Mouse (Mus musculus) thymus, postnatal 0 days (tissue): ENCODE data around the gene Axdnd1. TPM values are rescaled to one million over a fixed set of nuclear protein-coding genes. Genes with fewer than 3 reads are reported as not detected.
A peak's percentile ranks its signal among the peaks of the same experiment; 100 is the strongest.

Source experiments
- DNase-seq: peaks from one replicate; pipeline ENCODE4 v3.0.0-alpha.2; 2015; ENCODE audit warnings: low spot score
- polyA plus RNA-seq: library from polyadenylated mRNA; unstranded; fragments of >200 nt; fragmentation: Nextera tagmentation; extraction: Ambion mirVana; gene quantifications from 2 replicates; pipeline ENCODE4 v1.2.1, GENCODE M21; 2015

Gene Axdnd1
- polyA plus RNA-seq, result 5.2 and 7.8 TPM in 2 replicates

- peak; percentile 94 for DNase-seq
Measured at GRCm38 (mm10) chr1:156420671-156421297, at the start of gene Axdnd1. Gene Axdnd1 (minus strand): TSS chr1:156421159.

GRCm38 (mm10) chr1:156470557-156470956 is 49.6 kb upstream of the Axdnd1 start:
- no peak for DNase-seq

- no peak for DNase-seq
Measured at GRCm38 (mm10) chr1:156468576-156468975, 47.6 kb upstream of the Axdnd1 start.

- no peak for DNase-seq
Measured at GRCm38 (mm10) chr1:156467655-156468255, 46.8 kb upstream of the Axdnd1 start.

GRCm38 (mm10) chr1:156464963-156465362 is 44.0 kb upstream of the Axdnd1 start:
- DNase-seq, result no peak

- DNase-seq, result no peak
Measured at GRCm38 (mm10) chr1:156463981-156464853, 43.3 kb upstream of the Axdnd1 start.

GRCm38 (mm10) chr1:156462273-156462991 is 41.5 kb upstream of the Axdnd1 start:
- DNase-seq, result peak; percentile 26

GRCm38 (mm10) chr1:156461036-156461435 is 40.1 kb upstream of the Axdnd1 start:
- no peak for DNase-seq

- no peak for DNase-seq
Measured at GRCm38 (mm10) chr1:156460216-156460615, 39.3 kb upstream of the Axdnd1 start.

- DNase-seq, result peak; percentile 26
Measured at GRCm38 (mm10) chr1:156459690-156460089, 38.7 kb upstream of the Axdnd1 start.

- no peak for DNase-seq
Measured at GRCm38 (mm10) chr1:156458391-156459060, 37.6 kb upstream of the Axdnd1 start.

GRCm38 (mm10) chr1:156455005-156455758 is 34.2 kb upstream of the Axdnd1 start:
- no peak for DNase-seq

- DNase-seq, result no peak
Measured at GRCm38 (mm10) chr1:156454384-156454783, 33.4 kb upstream of the Axdnd1 start.

GRCm38 (mm10) chr1:156453876-156454275 is 32.9 kb upstream of the Axdnd1 start:
- no peak for DNase-seq

GRCm38 (mm10) chr1:156450478-156450877 is 29.5 kb upstream of the Axdnd1 start:
- no peak for DNase-seq

GRCm38 (mm10) chr1:156449691-156450090 is 28.7 kb upstream of the Axdnd1 start:
- no peak for DNase-seq

GRCm38 (mm10) chr1:156449089-156449488 is 28.1 kb upstream of the Axdnd1 start:
- no peak for DNase-seq

- no peak for DNase-seq
Measured at GRCm38 (mm10) chr1:156445049-156445448, 24.1 kb upstream of the Axdnd1 start.

GRCm38 (mm10) chr1:156442776-156443175 is 21.8 kb upstream of the Axdnd1 start:
- DNase-seq, result no peak

- no peak for DNase-seq
Measured at GRCm38 (mm10) chr1:156442266-156442665, 21.3 kb upstream of the Axdnd1 start.
